In genomic region chr11:21235381-21235780, GRCm38 (mm10) we compare ENCODE assay signal across 22 mouse cellular contexts.
"Had no signal": no experiment of that assay in that cellular context is flagged by ENCODE, and none has a peak within 500 bp of the region (broad histone marks: within the 10 kb centered on the region; RNA-seq: fewer than 3 reads in every experiment).

No protein-coding gene starts in this region.

- H3K4me3 ChIP-seq: heart, adult 2 months; heart, embryonic 13.5 days; heart, embryonic 15.5 days; hindbrain, embryonic 13.5 days; hindbrain, embryonic 15.5 days; limb, embryonic 13.5 days; limb, embryonic 15.5 days; liver, embryonic 13.5 days; liver, embryonic 15.5 days had no signal

- H3K27ac ChIP-seq: heart, adult 2 months; heart, embryonic 13.5 days; heart, embryonic 15.5 days; hindbrain, embryonic 13.5 days; hindbrain, embryonic 15.5 days; hindbrain, postnatal 0 days; limb, embryonic 13.5 days; limb, embryonic 15.5 days; liver, embryonic 13.5 days; liver, embryonic 15.5 days had no signal

- H3K36me3 ChIP-seq: heart, embryonic 13.5 days; heart, embryonic 15.5 days; hindbrain, embryonic 13.5 days; hindbrain, embryonic 15.5 days; limb, embryonic 13.5 days; limb, embryonic 15.5 days; liver, embryonic 13.5 days; liver, embryonic 15.5 days had no signal

- H3K27me3 ChIP-seq: heart, embryonic 13.5 days; heart, embryonic 15.5 days; hindbrain, embryonic 13.5 days; hindbrain, embryonic 15.5 days; limb, embryonic 13.5 days; limb, embryonic 15.5 days; liver, embryonic 13.5 days; liver, embryonic 15.5 days had no signal

- H3K4me2 ChIP-seq: heart, embryonic 11.5 days; heart, embryonic 13.5 days; heart, embryonic 15.5 days; hindbrain, embryonic 13.5 days; hindbrain, embryonic 15.5 days; limb, embryonic 13.5 days; limb, embryonic 15.5 days; liver, embryonic 13.5 days; liver, embryonic 15.5 days had no signal

- H3K9ac ChIP-seq: forebrain, postnatal 0 days; heart, embryonic 13.5 days; heart, embryonic 15.5 days; hindbrain, embryonic 13.5 days; hindbrain, embryonic 15.5 days; limb, embryonic 13.5 days; limb, embryonic 15.5 days; liver, embryonic 13.5 days; liver, embryonic 15.5 days had no signal

- H3K9me3 ChIP-seq: heart, embryonic 13.5 days; heart, embryonic 15.5 days; hindbrain, embryonic 13.5 days; hindbrain, embryonic 15.5 days; limb, embryonic 13.5 days; limb, embryonic 15.5 days; liver, embryonic 13.5 days; liver, embryonic 15.5 days had no signal

- ATAC-seq: forebrain, postnatal 0 days; hindbrain, postnatal 0 days; intestine, embryonic 16.5 days had no signal

- DNase-seq: forebrain, postnatal 0 days; gastrocnemius, postnatal 14 days; gastrocnemius, postnatal 36 days; heart, adult 11 months; heart, adult 2 months; heart, postnatal 14 days; heart, postnatal 36 days; kidney, adult 11 months; layer of hippocampus, adult 9-11 months; layer of hippocampus, postnatal 36 days; left cerebral cortex, postnatal 4 days; liver, embryonic 13.5 days had no signal
